Mouse (Mus musculus) retina, embryonic 14.5 days (tissue): Measurements from ENCODE around the gene Trmt1l.
"Not testable (repeated sequence)": the region's sequence is repeated elsewhere in the genome, so short reads cannot be mapped to it uniquely, and the experiment has no call there.

ENCODE experiments used
- DNase-seq: peaks from one replicate; pipeline ENCODE4 v3.0.0-alpha.2; 2015; ENCODE audit warnings: low spot score

The Trmt1l gene

GRCm38 (mm10) chr1:151428263-151429221 is at the start of gene Trmt1l, which contains the start of gene Swt1:
Gene Trmt1l (plus strand): TSS chr1:151428542.
Gene Swt1 (minus strand): TSS chr1:151428455.
- peak; percentile 99 for DNase-seq

GRCm38 (mm10) chr1:151390029-151390428 is 38.3 kb upstream of the Trmt1l start:
- DNase-seq: peak; percentile 29

- no peak for DNase-seq
Measured at GRCm38 (mm10) chr1:151409827-151410226, 18.5 kb upstream of the Trmt1l start.

- no peak for DNase-seq
Measured at GRCm38 (mm10) chr1:151422178-151422577, 6.2 kb upstream of the Trmt1l start.

GRCm38 (mm10) chr1:151426947-151427600 is 1.3 kb upstream of the Trmt1l start:
- DNase-seq: peak; percentile 2

- no peak for DNase-seq
Measured at GRCm38 (mm10) chr1:151427888-151428262, 467 bp upstream of the Trmt1l start.

- no peak for DNase-seq
Measured at GRCm38 (mm10) chr1:151429316-151429715, 974 bp downstream of the Trmt1l start.

GRCm38 (mm10) chr1:151435431-151435830 is 7.1 kb downstream of the Trmt1l start:
- no peak for DNase-seq

- no peak for DNase-seq
Measured at GRCm38 (mm10) chr1:151449866-151450265, 21.5 kb downstream of the Trmt1l start.

- no peak for DNase-seq
Measured at GRCm38 (mm10) chr1:151450851-151451250, 22.5 kb downstream of the Trmt1l start.

GRCm38 (mm10) chr1:151451946-151452345 is 23.6 kb downstream of the Trmt1l start:
- DNase-seq: no peak

GRCm38 (mm10) chr1:151457087-151457486 is 28.7 kb downstream of the Trmt1l start:
- no peak for DNase-seq

- no peak for DNase-seq
Measured at GRCm38 (mm10) chr1:151461265-151461664, 32.9 kb downstream of the Trmt1l start.

- no peak for DNase-seq
Measured at GRCm38 (mm10) chr1:151464914-151465313, 36.6 kb downstream of the Trmt1l start.

- no peak for DNase-seq
Measured at GRCm38 (mm10) chr1:151466571-151466970, 38.2 kb downstream of the Trmt1l start.

- DNase-seq: no peak
Measured at GRCm38 (mm10) chr1:151471429-151471828, 43.1 kb downstream of the Trmt1l start.

GRCm38 (mm10) chr1:151472386-151472785 is 44.0 kb downstream of the Trmt1l start:
- not testable (repeated sequence) for DNase-seq

- DNase-seq: no peak
Measured at GRCm38 (mm10) chr1:151482497-151482896, 54.2 kb downstream of the Trmt1l start.

GRCm38 (mm10) chr1:151483568-151483967 is 55.2 kb downstream of the Trmt1l start:
- peak; percentile 23 for DNase-seq

- no peak for DNase-seq
Measured at GRCm38 (mm10) chr1:151484754-151485153, 56.4 kb downstream of the Trmt1l start.

- no peak for DNase-seq
Measured at GRCm38 (mm10) chr1:151489806-151490205, 61.5 kb downstream of the Trmt1l start.

GRCm38 (mm10) chr1:151492419-151492818 is 64.1 kb downstream of the Trmt1l start:
- no peak for DNase-seq

GRCm38 (mm10) chr1:151493826-151494225 is 65.5 kb downstream of the Trmt1l start:
- DNase-seq: no peak
